Mouse (Mus musculus) small intestine, adult 2 months (tissue): ENCODE data around the gene Orc5. TPM values are rescaled to one million over a fixed set of nuclear protein-coding genes. Genes with fewer than 3 reads are reported as not detected.
"Not testable (repeated sequence)": the region's sequence is repeated elsewhere in the genome, so short reads cannot be mapped to it uniquely, and the experiment has no call there.

Source experiments
- H3K27ac ChIP-seq: fragments of 200-500 bp; 2 replicates; pipeline ENCODE4 v1.5.1; 2012; ENCODE audit warnings: low read depth, low read length, control low read depth, inconsistent platforms; ENCODE audit not compliant: insufficient read depth
- H3K27me3 ChIP-seq: fragments of 200-500 bp; 2 replicates; pipeline ENCODE4 v1.6.1; 2012; ENCODE audit warnings: mild to moderate bottlenecking, moderate library complexity, low read length, inconsistent platforms; ENCODE audit not compliant: control insufficient read depth, insufficient read depth
- H3K36me3 ChIP-seq: fragments of 200-500 bp; 2 replicates; pipeline ENCODE4 v1.6.1; 2012; ENCODE audit warnings: mild to moderate bottlenecking, low read length, control low read depth, inconsistent platforms; ENCODE audit not compliant: control insufficient read depth, insufficient read depth
- H3K4me1 ChIP-seq: fragments of 200-500 bp; 2 replicates; pipeline ENCODE4 v1.6.1; 2012; ENCODE audit warnings: low read length, inconsistent platforms, mixed read lengths; ENCODE audit not compliant: control insufficient read depth, insufficient read depth, insufficient read length
- H3K4me3 ChIP-seq: fragments of 200-500 bp; 2 replicates; pipeline ENCODE4 v1.5.1; 2012; ENCODE audit warnings: low read depth, mild to moderate bottlenecking, control low read depth, inconsistent platforms, low read length, moderate library complexity
- CTCF ChIP-seq: fragments of 200-500 bp; IDR thresholded peaks from 2 replicates; pipeline ENCODE4 v1.5.1; 2012; ENCODE audit warnings: low read depth, mild to moderate bottlenecking, control low read depth, inconsistent platforms, low read length, moderate library complexity, mixed read lengths; ENCODE audit not compliant: insufficient replicate concordance, insufficient read length; ENCODE audit errors: extremely low read depth
- POLR2A ChIP-seq: fragments of 200-500 bp; IDR thresholded peaks from 2 replicates; pipeline ENCODE4 v1.6.1; 2012; ENCODE audit warnings: low read depth, mild to moderate bottlenecking, control low read depth, inconsistent platforms, low read length, moderate library complexity
- WGBS: fragments of 180-500 bp; shearing (Covaris S2); methylation state at CpG from one replicate; pipeline ENCODE4 v1.1.7; 2018; 5-methylcytosine and 5-hydroxymethylcytosine counted together
- polyA plus RNA-seq: library from polyadenylated mRNA; depleted of rRNA; stranded (reverse); fragments of >200 nt; gene quantifications from 2 replicates; pipeline ENCODE4 v1.2.3, GENCODE M21; 2012

Gene Orc5
- polyA plus RNA-seq, 1 experiment = 1.2 TPM

DNA sequence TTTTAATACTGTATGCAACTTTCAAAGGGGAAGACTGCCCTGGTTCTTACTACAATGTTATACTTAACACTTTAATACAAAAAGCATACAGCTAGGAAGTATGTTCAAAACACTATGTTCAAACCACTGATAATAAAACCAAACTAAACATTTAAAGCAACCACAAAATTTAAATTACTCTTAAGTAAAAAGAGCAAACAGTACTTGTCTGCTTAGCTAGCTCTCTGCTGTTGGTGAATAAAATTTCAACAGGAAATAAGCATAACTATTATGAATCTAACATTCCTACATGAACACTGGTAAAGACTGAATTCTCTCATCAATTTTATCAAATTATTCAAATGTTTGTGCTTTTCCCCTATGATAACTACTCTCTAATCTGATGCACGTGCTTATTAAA lies 13.5 kb downstream of the Orc5 start:
- Histone ChIP-seq H3K36me3 (peaks cover 24% of the 10 kb centered on the region), H3K27me3 (no peaks in the 10 kb centered on the region), H3K27ac (no peak overlapping the region), H3K4me1 (no peaks in the 10 kb centered on the region), H3K4me3 (no peak overlapping the region)
- WGBS = 79% methylated on average over 1 of the region's 1 CpGs
- TF ChIP-seq POLR2A = no peak
- TF ChIP-seq CTCF = no peak

DNA sequence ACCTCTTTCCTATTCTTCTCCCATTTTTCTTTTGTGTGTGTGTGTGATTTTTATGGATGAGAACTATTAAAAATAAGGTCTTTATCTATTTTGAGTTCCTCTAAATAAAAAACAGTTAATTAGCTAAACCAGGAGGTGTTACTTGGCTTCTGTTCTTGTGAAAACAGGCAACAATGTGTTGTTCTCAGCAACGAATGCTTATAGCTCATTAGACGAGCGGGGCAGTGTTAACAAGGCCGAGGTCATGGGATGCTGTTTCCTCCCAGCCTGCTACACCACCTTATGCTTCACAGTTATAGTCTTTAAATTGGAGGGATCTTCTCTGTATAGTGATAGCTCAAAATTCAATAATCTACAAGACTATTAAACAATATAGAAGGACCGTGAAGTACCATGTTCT lies 17.7 kb downstream of the Orc5 start:
- no peak overlapping the region for H3K27ac ChIP-seq
- H3K36me3 ChIP-seq = peaks cover 24% of the 10 kb centered on the region
- TF ChIP-seq CTCF (no peak), POLR2A (no peak)
- no peaks in the 10 kb centered on the region for H3K27me3 ChIP-seq
- no peak overlapping the region for H3K4me3 ChIP-seq
- 89% methylated on average over 5 of the region's 5 CpGs for WGBS
- no peaks in the 10 kb centered on the region for H3K4me1 ChIP-seq

GRCm38 (mm10) chr5:22522612-22523011 lies 27.6 kb downstream of the Orc5 start:
- H3K27me3 ChIP-seq = no peaks in the 10 kb centered on the region
- no peak overlapping the region for H3K4me3 ChIP-seq
- no peak for TF ChIP-seq POLR2A
- TF ChIP-seq CTCF = no peak
- WGBS = 82% methylated on average over 4 of the region's 4 CpGs
- peaks cover 24% of the 10 kb centered on the region for H3K36me3 ChIP-seq
- H3K27ac ChIP-seq = no peak overlapping the region
- no peaks in the 10 kb centered on the region for H3K4me1 ChIP-seq

GRCm38 (mm10) chr5:22519708-22520107 lies 30.5 kb downstream of the Orc5 start:
- Histone ChIP-seq H3K27me3 (no peaks in the 10 kb centered on the region), H3K4me1 (no peaks in the 10 kb centered on the region), H3K27ac (no peak overlapping the region), H3K36me3 (peaks cover 27% of the 10 kb centered on the region), H3K4me3 (no peak overlapping the region)
- 84% methylated on average over 2 of the region's 2 CpGs for WGBS
- TF ChIP-seq POLR2A (no peak), CTCF (no peak)

- not testable (repeated sequence) for H3K27me3 ChIP-seq, H3K4me1 ChIP-seq, H3K27ac ChIP-seq, H3K4me3 ChIP-seq
- H3K36me3 ChIP-seq = peaks cover 18% of the 10 kb centered on the region
- 77% methylated on average over 4 of the region's 4 CpGs for WGBS
These were observed 34.5 kb downstream of the Orc5 start for GRCm38 (mm10) chr5:22515745-22516144.

DNA sequence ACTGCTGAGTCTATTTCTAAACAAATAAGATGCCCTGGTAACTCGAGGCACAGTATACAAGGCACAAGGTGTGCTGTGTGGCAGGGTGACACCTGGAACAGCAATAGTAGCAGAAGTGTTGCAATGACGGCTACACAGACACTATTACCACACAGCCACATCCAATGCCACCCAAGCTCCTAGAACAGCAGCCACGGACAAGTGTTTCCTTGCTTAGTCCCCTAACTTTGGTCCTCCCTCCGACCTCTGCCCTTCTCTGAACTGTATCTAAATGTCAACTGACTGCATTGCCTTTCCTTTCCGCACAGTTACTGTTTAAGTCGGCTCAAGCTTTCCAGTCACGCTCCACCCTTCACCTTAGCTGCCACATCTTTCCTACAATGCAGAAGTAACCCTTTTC lies 36.0 kb downstream of the Orc5 start:
- H3K27me3 ChIP-seq, H3K4me1 ChIP-seq, H3K27ac ChIP-seq, H3K4me3 ChIP-seq: not testable (repeated sequence)
- no CpG with 5 or more reads among the region's 7 CpGs for WGBS
- peaks cover 11% of the 10 kb centered on the region for H3K36me3 ChIP-seq

GRCm38 (mm10) chr5:22512579-22512978 lies 37.6 kb downstream of the Orc5 start:
- not testable (repeated sequence) for H3K36me3 ChIP-seq, H3K4me3 ChIP-seq, H3K4me1 ChIP-seq, H3K27me3 ChIP-seq, H3K27ac ChIP-seq
- WGBS = no CpG with 5 or more reads among the region's 5 CpGs

DNA sequence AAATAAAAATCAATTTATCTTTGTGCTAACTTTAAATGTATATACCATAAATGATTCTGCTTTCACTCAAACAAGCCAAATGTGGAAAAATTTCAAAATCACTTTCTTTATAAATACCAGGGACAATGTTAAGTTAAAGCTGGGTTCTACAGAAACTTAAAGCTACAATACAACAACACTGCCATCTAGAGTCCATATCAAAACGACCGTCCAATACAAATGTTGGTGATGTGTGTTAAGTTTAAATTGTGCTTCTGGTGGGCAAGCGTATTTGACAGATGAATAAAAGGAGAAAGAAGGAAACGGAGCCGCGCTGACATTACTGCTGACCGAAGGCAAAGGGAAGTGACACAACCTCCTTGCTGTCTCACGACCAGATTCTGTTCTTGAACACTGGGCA lies 38.4 kb downstream of the Orc5 start:
- peaks cover 5% of the 10 kb centered on the region for H3K36me3 ChIP-seq
- 63% methylated on average over 8 of the region's 8 CpGs for WGBS
- TF ChIP-seq POLR2A = no peak
- no peak for TF ChIP-seq CTCF
- H3K4me3 ChIP-seq = no peak overlapping the region
- H3K4me1 ChIP-seq = no peaks in the 10 kb centered on the region
- no peaks in the 10 kb centered on the region for H3K27me3 ChIP-seq
- no peak overlapping the region for H3K27ac ChIP-seq
